Mouse (Mus musculus) heart, embryonic 11.5 days (tissue): ENCODE results near the gene Klf15. TPM values are rescaled to one million over a fixed set of nuclear protein-coding genes. Genes with fewer than 3 reads are reported as not detected.

Experiments used
- ATAC-seq: fragments of 200-750 bp; cut with Nextera tagmentation; replicated peaks from 2 replicates; pipeline ENCODE4 v1.8.0; 2017; ENCODE audit warnings: moderate library complexity; ENCODE audit not compliant: insufficient number of reproducible peaks, low FRiP score, low TSS enrichment
- H3K27ac ChIP-seq: fragments of 300-500 bp; sonication (generic); 2 replicates; pipeline ENCODE4 v1.5.1; 2014; ENCODE audit warnings: mild to moderate bottlenecking, low read depth, low read length
- H3K27me3 ChIP-seq: fragments of 300-500 bp; sonication (generic); 2 replicates; pipeline ENCODE4 v1.6.1; 2014; ENCODE audit warnings: mild to moderate bottlenecking, low read length, mixed read lengths; ENCODE audit not compliant: control insufficient read depth, insufficient read depth
- H3K36me3 ChIP-seq: fragments of 300-500 bp; sonication (generic); 2 replicates; pipeline ENCODE4 v1.6.1; 2014; ENCODE audit warnings: mild to moderate bottlenecking, low read length, moderate library complexity, mixed read lengths; ENCODE audit not compliant: control insufficient read depth, insufficient read depth
- H3K4me1 ChIP-seq: fragments of 300-500 bp; sonication (generic); 2 replicates; pipeline ENCODE4 v1.6.1; 2014; ENCODE audit warnings: low read length; ENCODE audit not compliant: control insufficient read depth, insufficient read depth
- H3K4me2 ChIP-seq: fragments of 300-500 bp; sonication (generic); 2 replicates; pipeline ENCODE4 v1.6.1; 2014; ENCODE audit warnings: mild to moderate bottlenecking, moderate library complexity
- H3K4me3 ChIP-seq: fragments of 300-500 bp; sonication (generic); 2 replicates; pipeline ENCODE4 v1.5.1; 2014; ENCODE audit warnings: low read depth, low read length
- H3K9ac ChIP-seq: fragments of 300-500 bp; sonication (generic); 2 replicates; pipeline ENCODE4 v1.6.1; 2014; ENCODE audit warnings: mild to moderate bottlenecking, low read depth, low read length, moderate library complexity
- H3K9me3 ChIP-seq: fragments of 300-500 bp; sonication (generic); replicated peaks from 2 replicates; pipeline ENCODE4 v1.6.1; 2016; ENCODE audit warnings: low read length; ENCODE audit not compliant: control insufficient read depth
- WGBS: fragments of 180-500 bp; shearing (Covaris S2); extraction: QIAGEN DNeasy Blood & Tissue Kit; methylation state at CpG from one replicate; pipeline ENCODE4 v1.1.7; 2014; ENCODE audit not compliant: insufficient replicate concordance; 5-methylcytosine and 5-hydroxymethylcytosine counted together
- polyA plus RNA-seq: library from polyadenylated mRNA; unstranded; fragments of >200 nt; fragmentation: Nextera tagmentation; extraction: Ambion mirVana; gene quantifications from 2 replicates; pipeline ENCODE4 v1.2.1, GENCODE M21; 2014

The Klf15 gene
- polyA plus RNA-seq, 1 experiment from 2014 or later, result 6.2 TPM

- H3K4me1 ChIP-seq, result no peaks in the 10 kb centered on the region
- no peaks in the 10 kb centered on the region for H3K27me3 ChIP-seq
- 80% methylated on average over 3 of the region's 3 CpGs for WGBS
- no peak overlapping the region for H3K27ac ChIP-seq
- no peak for ATAC-seq
- H3K4me2 ChIP-seq, result no peak overlapping the region
- no peaks in the 10 kb centered on the region for H3K9me3 ChIP-seq
- no peak overlapping the region for H3K4me3 ChIP-seq
- H3K9ac ChIP-seq, result no peak overlapping the region
- H3K36me3 ChIP-seq, result no peaks in the 10 kb centered on the region
Measured at GRCm38 (mm10) chr6:90489532-90489931, 27.2 kb downstream of the Klf15 start.

DNA sequence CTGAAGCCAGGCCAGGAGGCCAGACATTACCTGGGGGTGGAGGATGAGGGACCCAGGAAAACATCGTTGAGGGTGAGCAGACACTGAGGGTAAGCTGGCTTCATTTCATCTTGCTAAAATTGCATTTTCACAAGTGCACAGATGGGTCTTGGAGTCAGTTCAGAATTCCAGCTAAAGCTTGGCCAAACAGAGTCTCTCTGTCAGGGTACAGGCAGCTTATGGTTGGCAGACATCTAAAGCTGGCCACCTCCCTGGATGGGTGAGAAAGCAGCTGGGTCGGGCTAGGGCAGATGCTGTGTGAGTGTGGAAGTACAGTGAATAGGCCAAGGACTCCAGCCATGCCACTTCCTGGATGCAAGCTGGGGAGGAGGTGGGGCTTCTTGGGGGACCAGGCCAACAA is 28.6 kb downstream of the Klf15 start:
- Histone ChIP-seq H3K9ac (no peak overlapping the region), H3K36me3 (no peaks in the 10 kb centered on the region), H3K4me2 (no peak overlapping the region), H3K27ac (no peak overlapping the region), H3K9me3 (no peaks in the 10 kb centered on the region), H3K4me3 (no peak overlapping the region), H3K27me3 (no peaks in the 10 kb centered on the region), H3K4me1 (peaks cover 3% of the 10 kb centered on the region)
- no peak for ATAC-seq
- WGBS, result 78% methylated on average over 2 of the region's 2 CpGs

- H3K4me2 ChIP-seq, result no peak overlapping the region
- no peak overlapping the region for H3K4me3 ChIP-seq
- no peaks in the 10 kb centered on the region for H3K27me3 ChIP-seq
- 79% methylated on average over 10 of the region's 10 CpGs for WGBS
- no peaks in the 10 kb centered on the region for H3K36me3 ChIP-seq
- no peaks in the 10 kb centered on the region for H3K9me3 ChIP-seq
- no peak overlapping the region for H3K27ac ChIP-seq
- no peak overlapping the region for H3K9ac ChIP-seq
- peaks cover 7% of the 10 kb centered on the region for H3K4me1 ChIP-seq
- no peak for ATAC-seq
Measured at GRCm38 (mm10) chr6:90491956-90492744, 29.8 kb downstream of the Klf15 start.

GRCm38 (mm10) chr6:90494155-90494554 is 31.8 kb downstream of the Klf15 start:
- H3K9ac ChIP-seq, result no peak overlapping the region
- WGBS, result 72% methylated on average over 3 of the region's 3 CpGs

GRCm38 (mm10) chr6:90494566-90494965 is 32.2 kb downstream of the Klf15 start:
- WGBS, result 84% methylated on average over 3 of the region's 3 CpGs
- no peaks in the 10 kb centered on the region for H3K27me3 ChIP-seq
- H3K4me3 ChIP-seq, result no peak overlapping the region
- no peaks in the 10 kb centered on the region for H3K9me3 ChIP-seq
- peaks cover 10% of the 10 kb centered on the region for H3K4me1 ChIP-seq
- H3K4me2 ChIP-seq, result no peak overlapping the region
- no peak overlapping the region; the same call in 1 of the 2 replicates for H3K27ac ChIP-seq
- no peak overlapping the region for H3K9ac ChIP-seq
- no peaks in the 10 kb centered on the region for H3K36me3 ChIP-seq
- ATAC-seq, result no peak

More at GRCm38 (mm10) chr6:90494155-90494554, 31.8 kb downstream of the Klf15 start:
- Histone ChIP-seq H3K4me2 (no peak overlapping the region), H3K4me1 (peaks cover 7% of the 10 kb centered on the region), H3K27me3 (no peaks in the 10 kb centered on the region), H3K27ac (no peak overlapping the region), H3K9me3 (no peaks in the 10 kb centered on the region), H3K4me3 (no peak overlapping the region), H3K36me3 (no peaks in the 10 kb centered on the region)
- no peak for ATAC-seq

DNA sequence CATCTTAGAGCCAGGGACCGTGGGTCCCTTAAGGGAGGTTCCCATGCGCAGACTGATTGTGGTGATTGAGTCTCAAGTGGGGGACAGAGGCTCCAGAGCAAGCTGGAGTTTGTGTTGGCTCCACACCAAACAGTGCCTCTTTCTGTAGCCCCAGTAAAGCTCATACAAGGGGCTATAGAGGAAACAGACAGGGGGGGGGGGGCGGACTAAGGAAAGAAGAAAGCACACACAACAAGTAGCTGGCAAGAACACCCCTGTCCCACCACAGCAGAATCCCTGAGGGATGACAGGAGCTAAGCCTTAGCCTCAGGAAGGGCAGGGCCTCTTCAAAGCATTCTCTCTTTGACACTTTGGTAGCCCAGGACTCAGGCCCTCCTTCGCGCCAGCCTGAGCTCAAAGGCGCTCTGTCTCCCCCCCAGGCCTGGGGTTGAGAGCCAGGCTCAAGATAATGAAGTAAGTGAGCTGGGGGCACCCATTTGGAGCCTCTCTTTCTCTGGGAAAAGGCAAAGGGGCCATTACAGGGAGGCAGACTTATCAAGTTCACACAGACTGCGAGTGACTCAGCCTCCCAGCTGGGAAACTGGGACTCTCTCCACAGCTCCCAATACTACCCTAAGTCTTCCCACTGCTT is 33.0 kb downstream of the Klf15 start:
- Histone ChIP-seq H3K27ac (peak overlapping the region; percentile 63), H3K9ac (no peak overlapping the region), H3K4me3 (no peak overlapping the region), H3K4me1 (peaks cover 11% of the 10 kb centered on the region), H3K9me3 (no peaks in the 10 kb centered on the region), H3K4me2 (no peak overlapping the region), H3K36me3 (no peaks in the 10 kb centered on the region), H3K27me3 (no peaks in the 10 kb centered on the region)
- ATAC-seq, result peak; percentile 52; the same call in 1 of the 2 replicates
- WGBS, result 27% methylated on average over 6 of the region's 7 CpGs

- 34% methylated on average over 3 of the region's 3 CpGs for WGBS
- ATAC-seq, result no peak
- Histone ChIP-seq H3K27ac (peak overlapping the region; percentile 24; the same call in 1 of the 2 replicates), H3K9ac (no peak overlapping the region), H3K4me1 (peaks cover 12% of the 10 kb centered on the region), H3K36me3 (no peaks in the 10 kb centered on the region), H3K27me3 (no peaks in the 10 kb centered on the region), H3K4me2 (no peak overlapping the region), H3K4me3 (no peak overlapping the region), H3K9me3 (no peaks in the 10 kb centered on the region)
Measured at GRCm38 (mm10) chr6:90496217-90496616, 33.8 kb downstream of the Klf15 start.

DNA sequence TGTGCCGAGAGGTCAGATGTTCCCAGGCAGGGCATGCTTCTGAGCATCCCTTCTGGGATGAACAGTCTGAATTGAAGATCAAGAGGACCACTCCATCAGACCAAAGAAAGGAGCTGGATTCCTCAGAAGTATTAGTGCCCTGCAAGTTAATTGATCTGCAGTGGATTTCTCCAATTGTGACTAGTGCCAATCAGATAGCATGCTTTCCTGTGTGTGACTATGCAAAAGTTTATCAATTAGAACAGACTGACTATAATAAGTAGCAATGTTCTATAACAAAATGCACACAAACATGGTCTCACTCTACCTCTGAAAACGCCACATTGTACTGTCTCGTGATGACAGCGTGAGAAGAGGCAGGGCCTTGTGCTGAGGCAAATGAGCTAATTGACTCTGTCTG is 37.1 kb downstream of the Klf15 start:
- Histone ChIP-seq H3K4me2 (no peak overlapping the region), H3K27ac (no peak overlapping the region), H3K36me3 (no peaks in the 10 kb centered on the region), H3K4me3 (no peak overlapping the region), H3K27me3 (no peaks in the 10 kb centered on the region), H3K9ac (no peak overlapping the region), H3K4me1 (peaks cover 15% of the 10 kb centered on the region), H3K9me3 (no peaks in the 10 kb centered on the region)
- no peak for ATAC-seq
- WGBS, result 34% methylated on average over 4 of the region's 4 CpGs
